In the genomic region with DNA sequence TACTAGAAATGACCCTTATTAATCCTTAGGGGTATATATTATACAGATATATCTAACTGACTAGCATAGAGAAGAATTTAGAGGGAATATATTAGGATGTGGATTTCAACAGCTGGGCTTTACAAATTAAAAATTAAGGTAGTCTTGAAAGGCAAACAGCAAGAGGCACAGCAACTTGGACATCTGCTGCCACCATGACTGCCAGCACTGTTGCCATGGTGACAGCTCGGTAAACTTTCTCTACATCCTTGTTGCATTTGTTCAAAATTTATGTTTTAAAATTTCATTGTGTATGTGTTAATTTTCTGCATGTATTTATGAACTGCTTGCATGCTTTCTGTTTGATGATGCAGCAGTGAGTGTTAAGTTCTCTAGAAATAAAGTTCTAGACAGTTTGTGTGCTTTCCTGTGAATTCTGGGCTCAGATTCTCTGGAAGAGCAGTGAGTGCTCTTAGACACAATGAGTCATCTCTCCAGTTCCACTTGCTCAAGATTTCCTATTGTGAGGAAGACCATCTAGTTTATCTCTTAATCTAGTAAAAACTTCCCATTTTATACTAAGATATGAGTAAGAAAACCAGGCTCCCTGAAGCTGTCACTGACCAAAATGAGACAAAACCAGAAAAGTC, we compare ENCODE assay signal across 17 mouse cellular contexts.
A peak's percentile ranks its signal among the peaks of the same experiment; 100 is the strongest.
DNase-seq lines count a peak whose midpoint lies in the region; ATAC-seq lines count a peak whose summit lies in the region.
"Had no signal": no experiment of that assay in that cellular context is flagged by ENCODE, and none has a peak within 500 bp of the region (broad histone marks: within the 10 kb centered on the region; RNA-seq: fewer than 3 reads in every experiment).

No protein-coding gene starts in this region.

- no peak for ATAC-seq in monocyte, adult 5-6 weeks (replicated peaks; ENCODE audit: insufficient number of reproducible peaks, low FRiP score, low TSS enrichment, poor library complexity, severe bottlenecking)
- ATAC-seq: intestine, embryonic 15.5 days had no signal

- peak; percentile 11 to 15 for DNase-seq in cerebellum, postnatal 10 days
- DNase-seq in cerebellum, adult 9-11 months, result no peak
- peak; percentile 28 for DNase-seq in layer of hippocampus, adult 11-12 months (ENCODE audit: low spot score)
- DNase-seq in layer of hippocampus, adult 9-10 months (ENCODE audit: low spot score), result no peak
- DNase-seq in brain, adult 2 months (ENCODE audit: low read depth, low spot score), result peak; percentile 50
- DNase-seq in layer of hippocampus, postnatal 36 days, result peak; percentile 7 to 9
- no peak for DNase-seq in adrenal gland, postnatal 25 days
- DNase-seq: cerebellum, adult 2 months; gastrocnemius, adult 2 months; heart, postnatal 4 days; kidney, adult 8-10 months; kidney, postnatal 14 days; lung, postnatal 4 days; midbrain, embryonic 14.5 days; thymus, postnatal 14 days had no signal

Comparison
In these comparisons a context has a peak if more than half of its experiments do, and no peak if none do; other contexts are left out.
1. DNase-seq: peak in cerebellum, postnatal 10 days (2 of 2), layer of hippocampus, adult 11-12 months (single experiment), brain, adult 2 months (single experiment) and layer of hippocampus, postnatal 36 days (2 of 2); none in cerebellum, adult 9-11 months (single experiment), layer of hippocampus, adult 9-10 months (single experiment) and adrenal gland, postnatal 25 days (single experiment).